Mouse (Mus musculus): ENCODE data around the gene Hspd1. TPM values are rescaled to one million over a fixed set of nuclear protein-coding genes. Genes with fewer than 3 reads are reported as not detected.

Hspd1 gene
- total and polyA plus RNA-seq, 2 experiments: 52.3 to 301 TPM

GRCm38 (mm10) chr1:55123561-55123960, 35.5 kb upstream of the Hspd1 start:
- 83% methylated on average over 2 of the region's 2 CpGs for WGBS

GRCm38 (mm10) chr1:55123046-55123445, 35.0 kb upstream of the Hspd1 start:
- DNase-seq (ENCODE audit: extremely low read depth, low read depth, low spot score): no peak
- Histone ChIP-seq H3K79me2 (ENCODE audit: control insufficient read depth, insufficient read depth, low read length) (no peaks in the 10 kb centered on the region), H3K9ac (ENCODE audit: low read depth, low read length) (no peak overlapping the region), H3K36me3 (ENCODE audit: control insufficient read depth, insufficient read depth, low read length) (no peaks in the 10 kb centered on the region), H3K27me3 (ENCODE audit: control insufficient read depth, insufficient read depth, low read length) (no peaks in the 10 kb centered on the region), H3K4me3 (ENCODE audit: insufficient read depth, low read depth, low read length) (no peak overlapping the region), H3K27ac (replicated peaks; ENCODE audit: insufficient read depth, low read depth, low read length) (no peak overlapping the region), H3K4me1 (ENCODE audit: control insufficient read depth, insufficient read depth, low read length) (no peaks in the 10 kb centered on the region)
- TF ChIP-seq POLR2A (IDR thresholded peaks at IDR 0.05; ENCODE audit: extremely low read depth, insufficient read depth, low read length): no peak
- no peak for TF ChIP-seq CTCF (IDR thresholded peaks at IDR 0.05; ENCODE audit: low read depth, low read length)
- WGBS: 92% methylated on average over 5 of the region's 5 CpGs

More at GRCm38 (mm10) chr1:55123561-55123960, 35.5 kb upstream of the Hspd1 start:
- Histone ChIP-seq H3K9ac (ENCODE audit: low read depth, low read length) (no peak overlapping the region), H3K27me3 (ENCODE audit: control insufficient read depth, insufficient read depth, low read length) (no peaks in the 10 kb centered on the region), H3K27ac (replicated peaks; ENCODE audit: insufficient read depth, low read depth, low read length) (no peak overlapping the region), H3K79me2 (ENCODE audit: control insufficient read depth, insufficient read depth, low read length) (no peaks in the 10 kb centered on the region), H3K36me3 (ENCODE audit: control insufficient read depth, insufficient read depth, low read length) (no peaks in the 10 kb centered on the region), H3K4me1 (ENCODE audit: control insufficient read depth, insufficient read depth, low read length) (no peaks in the 10 kb centered on the region), H3K4me3 (ENCODE audit: insufficient read depth, low read depth, low read length) (no peak overlapping the region)
- no peak for TF ChIP-seq POLR2A (IDR thresholded peaks at IDR 0.05; ENCODE audit: extremely low read depth, insufficient read depth, low read length)
- TF ChIP-seq CTCF (IDR thresholded peaks at IDR 0.05; ENCODE audit: low read depth, low read length): no peak
- DNase-seq (ENCODE audit: extremely low read depth, low read depth, low spot score): no peak

DNA sequence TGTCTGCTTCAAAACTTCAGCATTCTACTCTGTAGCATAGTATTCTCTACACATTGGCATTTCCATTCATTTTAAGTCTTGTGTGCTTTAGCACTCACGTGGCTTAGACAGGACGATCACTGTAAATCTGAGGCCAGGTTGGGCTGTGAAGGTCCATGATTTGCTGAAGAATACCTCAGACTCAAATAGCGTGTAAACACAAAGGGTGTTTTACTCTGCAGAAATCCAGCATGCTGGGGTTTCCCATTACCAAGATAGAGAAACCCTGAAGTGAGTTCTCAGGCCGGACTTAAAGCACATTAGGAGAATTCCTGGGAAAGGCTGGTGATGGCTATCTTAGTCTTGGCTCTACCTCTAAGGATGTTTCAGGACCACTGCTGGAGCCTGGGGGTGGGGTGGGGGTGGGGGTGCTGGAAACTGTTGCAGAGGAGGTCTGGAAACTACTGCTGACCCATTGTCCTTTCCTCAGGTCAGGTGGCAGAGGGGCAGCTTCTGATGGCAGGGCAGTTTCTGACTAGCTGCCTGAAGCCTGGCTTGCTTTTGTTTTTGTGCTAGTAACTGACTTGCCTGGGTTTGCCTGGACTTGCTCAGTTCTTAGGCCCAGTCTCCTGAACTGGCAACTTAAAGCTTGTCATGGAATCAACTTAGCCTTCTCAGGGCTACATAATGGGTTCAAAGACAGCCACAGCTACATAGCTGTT, 21.2 kb upstream of the Hspd1 start:
- 97% methylated on average over 4 of the region's 4 CpGs for WGBS
- Histone ChIP-seq H3K9ac (ENCODE audit: low read depth, low read length) (no peak overlapping the region), H3K4me3 (ENCODE audit: insufficient read depth, low read depth, low read length) (no peak overlapping the region), H3K36me3 (ENCODE audit: control insufficient read depth, insufficient read depth, low read length) (no peaks in the 10 kb centered on the region), H3K4me1 (ENCODE audit: control insufficient read depth, insufficient read depth, low read length) (no peaks in the 10 kb centered on the region), H3K27ac (replicated peaks; ENCODE audit: insufficient read depth, low read depth, low read length) (no peak overlapping the region), H3K27me3 (ENCODE audit: control insufficient read depth, insufficient read depth, low read length) (no peaks in the 10 kb centered on the region), H3K79me2 (ENCODE audit: control insufficient read depth, insufficient read depth, low read length) (no peaks in the 10 kb centered on the region)
- no peak for TF ChIP-seq POLR2A (IDR thresholded peaks at IDR 0.05; ENCODE audit: extremely low read depth, insufficient read depth, low read length)
- TF ChIP-seq CTCF (IDR thresholded peaks at IDR 0.05; ENCODE audit: low read depth, low read length): no peak
- DNase-seq (ENCODE audit: extremely low read depth, low read depth, low spot score): no peak

- Histone ChIP-seq H3K4me3 (ENCODE audit: insufficient read depth, low read depth, low read length) (no peak overlapping the region), H3K9ac (ENCODE audit: low read depth, low read length) (no peak overlapping the region), H3K79me2 (ENCODE audit: control insufficient read depth, insufficient read depth, low read length) (no peaks in the 10 kb centered on the region), H3K36me3 (ENCODE audit: control insufficient read depth, insufficient read depth, low read length) (no peaks in the 10 kb centered on the region), H3K27me3 (ENCODE audit: control insufficient read depth, insufficient read depth, low read length) (no peaks in the 10 kb centered on the region), H3K4me1 (ENCODE audit: control insufficient read depth, insufficient read depth, low read length) (no peaks in the 10 kb centered on the region), H3K27ac (replicated peaks; ENCODE audit: insufficient read depth, low read depth, low read length) (no peak overlapping the region)
- no peak for TF ChIP-seq POLR2A (IDR thresholded peaks at IDR 0.05; ENCODE audit: extremely low read depth, insufficient read depth, low read length)
- no peak for TF ChIP-seq CTCF (IDR thresholded peaks at IDR 0.05; ENCODE audit: low read depth, low read length)
- no peak for DNase-seq (ENCODE audit: extremely low read depth, low read depth, low spot score)
- 66% methylated on average over 2 of the region's 2 CpGs for WGBS
These were observed 20.4 kb upstream of the Hspd1 start for GRCm38 (mm10) chr1:55108473-55108872.

GRCm38 (mm10) chr1:55107644-55108043, 19.6 kb upstream of the Hspd1 start:
- DNase-seq (ENCODE audit: extremely low read depth, low read depth, low spot score): no peak
- Histone ChIP-seq H3K4me1 (ENCODE audit: control insufficient read depth, insufficient read depth, low read length) (no peaks in the 10 kb centered on the region), H3K79me2 (ENCODE audit: control insufficient read depth, insufficient read depth, low read length) (no peaks in the 10 kb centered on the region), H3K27me3 (ENCODE audit: control insufficient read depth, insufficient read depth, low read length) (no peaks in the 10 kb centered on the region), H3K36me3 (ENCODE audit: control insufficient read depth, insufficient read depth, low read length) (no peaks in the 10 kb centered on the region), H3K4me3 (ENCODE audit: insufficient read depth, low read depth, low read length) (no peak overlapping the region), H3K9ac (ENCODE audit: low read depth, low read length) (no peak overlapping the region), H3K27ac (replicated peaks; ENCODE audit: insufficient read depth, low read depth, low read length) (no peak overlapping the region)
- 30% methylated on average over 1 of the region's 1 CpGs for WGBS
- TF ChIP-seq CTCF (IDR thresholded peaks at IDR 0.05; ENCODE audit: low read depth, low read length) (no peak), POLR2A (IDR thresholded peaks at IDR 0.05; ENCODE audit: extremely low read depth, insufficient read depth, low read length) (no peak)

GRCm38 (mm10) chr1:55106919-55107585, 19.0 kb upstream of the Hspd1 start:
- no peaks in the 10 kb centered on the region for H3K79me2 ChIP-seq (ENCODE audit: control insufficient read depth, insufficient read depth, low read length)
- 94% methylated on average over 9 of the region's 9 CpGs for WGBS
- H3K9ac ChIP-seq (ENCODE audit: low read depth, low read length): no peak overlapping the region
- DNase-seq (ENCODE audit: extremely low read depth, low read depth, low spot score): no peak
- H3K4me1 ChIP-seq (ENCODE audit: control insufficient read depth, insufficient read depth, low read length): no peaks in the 10 kb centered on the region
- H3K27me3 ChIP-seq (ENCODE audit: control insufficient read depth, insufficient read depth, low read length): no peaks in the 10 kb centered on the region
- TF ChIP-seq POLR2A (IDR thresholded peaks at IDR 0.05; ENCODE audit: extremely low read depth, insufficient read depth, low read length) (no peak), CTCF (IDR thresholded peaks at IDR 0.05; ENCODE audit: low read depth, low read length) (no peak)
- H3K27ac ChIP-seq (replicated peaks; ENCODE audit: insufficient read depth, low read depth, low read length): no peak overlapping the region
- no peaks in the 10 kb centered on the region for H3K36me3 ChIP-seq (ENCODE audit: control insufficient read depth, insufficient read depth, low read length)
- no peak overlapping the region for H3K4me3 ChIP-seq (ENCODE audit: insufficient read depth, low read depth, low read length)

Measured in liver, adult 2 months (tissue).